Comparison of ENCODE assay signal across 8 mouse cellular contexts in genomic region chr9:122311051-122311760, GRCm38 (mm10). TPM values are rescaled to one million over a fixed set of nuclear protein-coding genes. Genes with fewer than 3 reads are reported as not detected.
A peak's percentile ranks its signal among the peaks of the same experiment; 100 is the strongest.
DNase-seq lines count a peak whose midpoint lies in the region; ATAC-seq and TF ChIP-seq lines count a peak whose summit lies in the region.

No protein-coding gene starts in this region.

- in situ Hi-C loops in ES-E14 (cut with MboI; ENCODE audit: low sequenced_read_pairs in 2 of 2, unreplicated experiment in 2 of 2) = no loop called here

- no peak for DNase-seq in ES-E14 (ENCODE audit: low read depth, low spot score)
- peak; percentile 85 for DNase-seq in adrenal gland, adult 2 months
- peak; percentile 64 to 70 for DNase-seq in kidney, postnatal 36 days
- DNase-seq in midbrain, postnatal 0 days (ENCODE audit: low spot score) = no peak
- DNase-seq in thymus, adult 18-20 months = no peak
- DNase-seq in left cerebral cortex, adult 18-20 months (ENCODE audit: low spot score in 2 of 2) = no peak

- TF ChIP-seq CTCF in midbrain, postnatal 0 days (IDR thresholded peaks at IDR 0.05) = no peak

- no peak overlapping the region for H3K27ac ChIP-seq in ES-E14 (ENCODE audit: insufficient read depth, low read depth, low read length, poor library complexity, severe bottlenecking)
- no peak overlapping the region for H3K27ac ChIP-seq in heart, embryonic 15.5 days
- H3K27ac ChIP-seq in midbrain, postnatal 0 days (ENCODE audit: low read depth, low read length) = 0 out of 2 replicates have a peak overlapping the region, but pooled peaks have one; percentile 7

- no peaks in the 10 kb centered on the region for H3K9me3 ChIP-seq in ES-E14 (ENCODE audit: control insufficient read depth, insufficient read depth, low read depth, low read length)
- no peaks in the 10 kb centered on the region for H3K9me3 ChIP-seq in heart, embryonic 15.5 days (replicated peaks)
- H3K9me3 ChIP-seq in midbrain, postnatal 0 days (ENCODE audit: low read length) = no peaks in the 10 kb centered on the region

- H3K36me3 ChIP-seq in ES-E14 (ENCODE audit: control insufficient read depth, insufficient read depth, low read length, poor library complexity, severe bottlenecking) = no peaks in the 10 kb centered on the region
- H3K36me3 ChIP-seq in heart, embryonic 15.5 days = no peaks in the 10 kb centered on the region
- H3K36me3 ChIP-seq in midbrain, postnatal 0 days (ENCODE audit: insufficient read depth, low read length) = no peaks in the 10 kb centered on the region

- peaks cover 0 to 8% of the 10 kb centered on the region in 2 experiments; a peak in 3 of 4 replicates for H3K4me1 ChIP-seq in ES-E14 (ENCODE audit: control insufficient read depth in 2 of 2, insufficient read depth in 2 of 2, low read length in 2 of 2, poor library complexity in 1 of 2)
- peaks cover 9% of the 10 kb centered on the region for H3K4me1 ChIP-seq in heart, embryonic 15.5 days (replicated peaks)
- no peaks in the 10 kb centered on the region for H3K4me1 ChIP-seq in midbrain, postnatal 0 days (ENCODE audit: insufficient read depth, low read length)

- WGBS in heart, embryonic 15.5 days = 73% methylated on average over 7 of the region's 7 CpGs
- WGBS in midbrain, postnatal 0 days = 75% methylated on average over 7 of the region's 7 CpGs

- no peak overlapping the region for H3K9ac ChIP-seq in ES-E14 (ENCODE audit: insufficient read depth, low read depth, low read length, poor library complexity, severe bottlenecking)
- H3K9ac ChIP-seq in heart, embryonic 15.5 days = peak overlapping the region; percentile 53; the same call in 1 of the 2 replicates
- H3K9ac ChIP-seq in midbrain, postnatal 0 days (replicated peaks; ENCODE audit: low read length, poor library complexity, severe bottlenecking) = no peak overlapping the region

- no peak overlapping the region for H3K4me3 ChIP-seq in ES-E14 (ENCODE audit: insufficient read depth in 1 of 2, low read depth in 1 of 2, low read length in 2 of 2, poor library complexity in 1 of 2, severe bottlenecking in 1 of 2)
- H3K4me3 ChIP-seq in heart, embryonic 15.5 days = peak overlapping the region; percentile 57
- peak overlapping the region; percentile 32; the same call in 1 of the 2 replicates for H3K4me3 ChIP-seq in midbrain, postnatal 0 days (ENCODE audit: low read depth, low read length)

- H3K4me2 ChIP-seq in heart, embryonic 15.5 days = peak overlapping the region; percentile 61
- H3K4me2 ChIP-seq in midbrain, postnatal 0 days (ENCODE audit: low read depth, low read length, poor library complexity, severe bottlenecking) = peak overlapping the region; percentile 57

- no peak; the same call in 1 of the 2 replicates for ATAC-seq in heart, embryonic 15.5 days (replicated peaks; ENCODE audit: insufficient number of reproducible peaks, insufficient read depth, low FRiP score, low read depth)
- no peak for ATAC-seq in midbrain, postnatal 0 days (ENCODE audit: low FRiP score)
- ATAC-seq in monocyte, adult 5-6 weeks (replicated peaks; ENCODE audit: insufficient number of reproducible peaks, low FRiP score, low TSS enrichment, poor library complexity, severe bottlenecking) = no peak

- H3K27me3 ChIP-seq in heart, embryonic 15.5 days = no peaks in the 10 kb centered on the region
- H3K27me3 ChIP-seq in midbrain, postnatal 0 days (ENCODE audit: insufficient read depth, low read length) = no peaks in the 10 kb centered on the region

TF ChIP-seq in ES-E14, 5 proteins besides CTCF, POLR2A, EP300 and RAD21:
- TF ChIP-seq MAFK (IDR thresholded peaks at IDR 0.05; ENCODE audit: insufficient read depth, low read depth, low read length) (peak; percentile 77), ZNF384 (IDR thresholded peaks at IDR 0.05; ENCODE audit: low read depth, low read length) (peak; percentile 75), HCFC1 (IDR thresholded peaks at IDR 0.05; ENCODE audit: borderline replicate concordance, insufficient read depth, low read length) (no peak)

RNA-seq across cellular contexts. Expression of gene Ano10, which starts 17.0 kb away (rescaled TPM):
- 13.7 and 15.0 TPM in 2 replicates for total RNA-seq in ES-E14 (2012; rRNA removed)
- total RNA-seq in adrenal gland, adult 2 months (2021) = 100 to 1,000 TPM in 1 of 2 experiments, 10 to 100 TPM in 1; 71.6 to 102 TPM
- 74.0 and 75.6 TPM in 2 replicates for polyA plus RNA-seq in adrenal gland, adult 2 months (2012; rRNA removed)
- 23.5 and 34.7 TPM in 2 replicates for polyA plus RNA-seq in heart, embryonic 15.5 days (2015; fragmentation: Nextera tagmentation; extraction: Ambion mirVana)
- 27.2 and 33.0 TPM in 2 replicates for total RNA-seq in midbrain, postnatal 0 days (2014; rRNA removed)
- 29.9 and 36.5 TPM in 2 replicates for polyA plus RNA-seq in midbrain, postnatal 0 days (2015; fragmentation: Nextera tagmentation; extraction: Ambion mirVana)
- 10 to 100 TPM; 29.7 to 30.9 TPM for total RNA-seq in left cerebral cortex, adult 18-20 months (2021)
- 8.6 to 15.9 TPM (median 11.1 TPM) in 3 replicates for total RNA-seq in monocyte, adult 5-6 weeks (2017)

RNA-seq across cellular contexts. Expression of gene Abhd5, which starts 40.2 kb away (rescaled TPM):
- 12.1 and 14.8 TPM in 2 replicates for total RNA-seq in ES-E14 (2012; rRNA removed)
- total RNA-seq in adrenal gland, adult 2 months (2021) = 100 to 1,000 TPM in 1 of 2 experiments, 10 to 100 TPM in 1; 90.4 to 137 TPM
- polyA plus RNA-seq in adrenal gland, adult 2 months (2012; rRNA removed) = 14.7 and 17.6 TPM in 2 replicates
- polyA plus RNA-seq in heart, embryonic 15.5 days (2015; fragmentation: Nextera tagmentation; extraction: Ambion mirVana) = 19.1 and 20.4 TPM in 2 replicates
- 32.7 and 52.2 TPM in 2 replicates for total RNA-seq in midbrain, postnatal 0 days (2014; rRNA removed)
- polyA plus RNA-seq in midbrain, postnatal 0 days (2015; fragmentation: Nextera tagmentation; extraction: Ambion mirVana) = 24.3 and 25.0 TPM in 2 replicates
- total RNA-seq in left cerebral cortex, adult 18-20 months (2021) = 10 to 100 TPM; 15.4 to 18.2 TPM
- 22.1 to 40.9 TPM (median 27.3 TPM) in 3 replicates for total RNA-seq in monocyte, adult 5-6 weeks (2017)

Comparison
In these comparisons a context has a peak if more than half of its experiments do, and no peak if none do; other contexts are left out.
1. DNase-seq: peak in adrenal gland, adult 2 months (single experiment) and kidney, postnatal 36 days (2 of 2); none in ES-E14 (single experiment), midbrain, postnatal 0 days (single experiment), thymus, adult 18-20 months (0 of 2) and left cerebral cortex, adult 18-20 months (0 of 2).
2. H3K4me3 ChIP-seq: peak in heart, embryonic 15.5 days (single experiment) and midbrain, postnatal 0 days (single experiment); none in ES-E14 (0 of 2).